Mouse (Mus musculus) left cerebral cortex, adult 9 months (tissue): ENCODE measurements around the gene Ntn1.

Experiments used
- DNase-seq, 2 experiments: peaks; one replicate each; pipeline ENCODE4 v3.0.0; 2022; ENCODE audit warnings: low spot score in 2 of 2

Gene Ntn1

DNA sequence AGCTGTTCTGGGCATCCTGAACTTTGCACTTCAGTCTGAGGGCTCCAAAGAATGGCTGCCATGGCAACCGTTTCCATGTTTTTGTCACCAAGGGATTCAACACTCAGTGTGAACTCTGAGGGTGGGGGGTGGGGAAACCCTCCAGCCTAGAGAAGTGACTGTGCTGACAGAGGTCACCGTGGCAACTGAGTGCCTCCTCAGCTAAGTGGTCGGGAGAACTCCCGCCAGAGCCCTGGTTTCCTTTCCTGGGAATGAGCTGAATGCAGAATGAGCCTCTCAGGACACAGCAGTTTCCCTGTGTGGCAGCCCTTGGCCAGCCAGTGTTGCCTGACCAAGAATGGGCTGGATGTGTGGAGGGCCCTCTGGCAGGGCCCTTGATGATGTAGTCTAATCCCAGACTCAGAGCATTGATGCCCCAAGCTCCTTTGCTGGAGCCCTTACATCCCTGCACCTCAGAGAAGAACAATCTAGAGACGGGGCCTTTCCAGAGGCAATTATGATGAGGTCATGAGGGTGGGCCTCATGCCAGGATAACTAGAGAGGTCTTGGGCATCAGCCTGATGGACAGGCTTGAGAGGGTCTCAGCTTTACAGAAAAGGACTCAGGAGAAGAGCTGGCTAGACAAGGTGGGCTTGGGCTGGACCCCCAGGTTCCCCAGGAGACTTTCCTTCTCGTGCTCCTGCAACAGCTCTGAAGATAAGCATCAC lies 185.3 kb downstream of the Ntn1 start:
- no peak for DNase-seq

DNA sequence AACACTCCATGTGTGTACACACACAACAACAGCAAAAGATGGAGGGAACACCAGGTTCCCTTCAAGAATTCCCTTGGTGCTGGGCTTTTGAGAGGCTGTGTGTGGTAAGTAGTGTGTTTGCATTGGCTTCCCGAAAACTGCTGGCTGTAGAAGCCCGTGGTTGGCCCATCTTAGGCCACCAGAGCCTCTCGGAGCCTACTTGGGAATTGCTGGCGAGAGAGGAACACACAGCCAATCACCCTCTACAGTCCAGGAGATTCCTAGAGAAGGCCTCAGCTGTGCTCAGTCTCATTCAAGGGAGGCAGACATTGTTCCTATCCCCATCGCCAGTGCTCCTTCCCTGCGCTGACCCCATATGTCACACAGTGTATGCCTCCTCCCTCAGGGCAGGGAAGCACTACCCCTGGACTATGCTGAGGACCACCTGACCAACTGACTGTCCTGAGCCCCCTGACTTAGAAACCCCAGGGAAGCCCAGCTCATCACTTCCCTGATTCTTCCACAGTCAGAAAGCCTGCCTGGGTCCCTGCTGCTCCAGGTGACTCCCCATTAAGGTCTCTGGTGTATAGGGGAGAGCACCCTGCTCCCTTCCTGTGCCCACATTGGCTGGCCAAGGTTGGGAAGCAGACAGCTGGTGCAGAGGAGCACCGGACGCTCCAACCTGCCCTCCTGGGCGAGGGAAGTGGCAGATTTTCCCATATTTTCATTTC lies 186.0 kb downstream of the Ntn1 start:
- DNase-seq: no peak

DNA sequence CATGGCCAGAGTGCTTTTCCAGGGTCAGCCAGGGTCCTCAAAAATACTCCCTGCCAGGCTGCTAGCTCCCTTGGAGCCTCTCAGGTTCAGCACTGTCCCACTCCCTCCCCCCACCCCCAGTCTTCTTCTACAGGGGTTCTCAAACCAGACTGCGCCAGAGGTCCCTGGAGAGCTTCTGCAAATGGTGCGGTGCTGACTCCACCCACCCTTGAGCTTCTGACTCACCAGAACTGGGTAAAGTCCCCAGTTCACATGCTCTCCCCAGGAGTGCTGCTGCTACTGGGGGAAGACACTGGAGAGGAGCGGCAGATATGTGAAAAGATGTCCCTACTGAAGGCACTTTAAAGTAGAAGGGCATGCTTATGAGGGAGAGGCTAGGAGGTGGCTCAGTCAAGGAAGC lies 186.7 kb downstream of the Ntn1 start:
- DNase-seq: no peak

DNA sequence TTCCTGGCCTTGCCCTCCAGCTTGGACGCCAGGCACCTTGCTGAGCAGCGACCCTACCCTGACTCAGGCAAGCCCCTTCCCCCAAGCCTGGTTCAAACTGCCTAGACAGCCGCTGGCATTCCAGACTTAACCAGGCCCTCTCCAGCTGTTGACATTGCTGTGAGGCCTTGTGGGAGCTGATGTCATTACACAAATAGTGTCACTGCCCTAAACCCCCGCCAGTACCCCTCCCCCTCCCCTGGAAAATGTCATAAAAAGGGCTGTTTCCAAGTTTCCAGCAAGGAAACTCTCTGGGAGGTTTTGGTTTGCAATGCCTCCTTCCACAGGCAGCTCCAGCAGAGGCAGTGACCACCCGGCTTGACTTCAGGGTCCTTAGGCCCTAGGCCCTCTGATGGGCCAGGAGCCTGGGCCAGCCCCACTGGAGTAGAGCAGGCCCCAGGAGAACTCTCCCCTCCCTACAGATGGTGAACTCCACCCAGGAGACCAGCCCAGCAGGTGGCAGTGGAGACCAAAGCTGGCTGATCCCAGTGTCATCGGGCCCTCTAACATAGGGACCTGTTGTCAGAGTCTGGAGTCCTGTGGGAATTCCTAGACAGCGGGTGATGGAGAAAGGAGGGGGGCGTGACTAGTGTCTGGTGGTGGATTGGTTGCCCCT lies 188.6 kb downstream of the Ntn1 start:
- DNase-seq: peak in 1 of 2 experiments; percentile 23

DNA sequence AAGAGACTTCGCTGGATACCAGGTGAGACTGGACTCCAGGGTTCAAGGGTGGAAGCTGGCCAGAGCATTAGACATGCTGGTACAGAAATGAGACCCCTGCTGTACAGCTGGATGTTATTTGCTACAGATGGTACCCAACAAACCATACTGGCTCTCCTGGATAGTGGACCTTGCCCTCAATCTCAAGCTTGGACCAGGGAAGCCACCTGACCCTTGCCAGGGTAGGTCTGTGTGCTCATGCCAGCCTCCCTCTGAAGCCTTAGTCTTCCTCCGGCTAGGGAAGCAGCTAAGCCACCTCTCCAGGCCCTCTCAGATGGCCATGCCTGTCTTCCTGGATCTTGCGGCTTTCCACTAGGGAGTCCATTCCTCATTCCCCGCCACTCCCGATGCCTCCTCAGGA lies 189.9 kb downstream of the Ntn1 start:
- no peak for DNase-seq

DNA sequence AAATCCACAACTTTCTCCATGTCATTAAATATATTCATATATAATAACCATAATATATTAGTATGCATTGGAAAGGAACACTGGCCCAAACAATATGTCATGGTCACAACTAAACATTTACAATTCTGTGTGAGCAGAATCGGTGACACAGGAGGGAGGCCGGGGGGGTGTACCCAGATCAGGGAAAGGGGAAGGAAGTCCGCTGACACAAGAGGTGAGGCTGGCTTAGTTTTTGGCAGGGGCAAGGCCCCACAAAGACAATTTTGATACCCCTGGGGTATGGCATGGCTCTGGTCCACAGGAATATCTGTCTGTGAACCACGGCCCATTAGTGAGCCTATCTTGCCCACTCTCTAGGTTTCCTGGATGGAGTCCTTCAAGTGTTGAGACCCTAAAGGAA lies 191.1 kb downstream of the Ntn1 start:
- DNase-seq: no peak

DNA sequence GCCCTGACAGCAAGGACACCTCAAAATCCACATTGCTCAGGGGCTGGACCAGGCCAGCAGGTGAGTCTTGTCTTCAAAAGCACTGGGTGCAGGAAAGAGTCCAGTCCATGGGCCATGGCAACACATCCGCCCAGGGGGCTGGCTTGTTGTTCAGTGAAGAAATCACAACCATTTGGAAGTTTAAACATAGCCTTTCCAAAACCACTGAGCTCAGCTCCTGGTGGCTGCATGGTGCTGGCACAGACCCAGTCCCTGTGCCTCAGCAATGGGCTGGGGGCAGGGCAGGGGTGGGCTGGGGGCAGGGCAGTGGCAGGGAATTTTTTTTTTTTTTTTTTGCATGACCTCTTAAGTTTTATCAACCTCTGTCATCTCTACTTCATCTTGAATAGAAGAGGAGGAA lies 192.0 kb downstream of the Ntn1 start:
- no peak for DNase-seq

DNA sequence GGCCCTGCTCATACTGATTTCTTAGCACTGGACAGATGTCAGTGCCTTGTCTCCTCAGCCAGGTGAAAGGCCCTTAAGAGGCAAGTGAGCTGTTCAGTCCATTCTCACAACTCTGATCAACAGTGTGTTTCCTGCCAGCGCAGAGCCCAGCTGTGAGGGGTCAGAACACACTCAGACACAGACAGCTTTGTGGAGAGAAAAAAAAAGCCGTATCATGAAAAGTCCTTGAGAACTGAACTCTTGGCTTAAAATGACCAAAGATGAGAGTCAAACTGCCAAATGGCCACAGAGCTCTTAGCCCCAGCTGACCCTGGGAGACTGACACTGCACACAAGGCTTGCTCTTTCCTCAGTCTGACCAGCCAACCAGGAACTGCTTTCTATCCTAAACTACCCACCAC lies 192.6 kb downstream of the Ntn1 start:
- DNase-seq: no peak

DNA sequence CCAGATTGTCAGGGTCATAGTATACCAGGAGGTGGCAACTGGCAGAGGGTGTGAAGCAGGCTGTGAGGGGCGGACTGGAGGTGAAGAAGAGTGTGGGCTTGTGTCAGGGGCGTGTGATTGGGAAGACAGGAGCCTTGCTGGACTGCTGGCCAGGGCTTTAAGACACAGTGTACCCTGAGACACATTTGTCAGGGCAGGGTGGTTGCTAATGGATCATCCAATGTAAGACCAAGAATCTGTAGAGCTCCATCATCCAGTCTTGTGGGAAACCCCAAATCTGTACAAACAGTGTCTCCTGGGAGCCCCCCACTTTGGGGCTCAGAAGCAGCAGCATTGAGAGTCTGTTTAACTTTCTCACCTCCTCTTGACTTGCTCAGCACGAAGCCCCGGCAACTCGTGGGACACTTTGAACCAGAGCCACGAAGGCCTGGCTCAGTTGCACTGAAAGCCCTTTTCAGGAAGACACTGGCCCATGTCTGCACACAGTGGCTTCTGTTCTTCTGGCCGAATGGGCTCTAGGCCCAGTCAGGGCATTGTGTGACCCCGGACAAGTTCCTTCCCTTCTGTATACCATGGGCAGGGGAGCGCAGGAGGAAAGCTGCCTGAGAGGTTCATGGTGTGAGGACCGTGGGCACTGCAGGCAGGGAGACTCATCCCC lies 194.9 kb downstream of the Ntn1 start:
- DNase-seq: peak in 1 of 2 experiments; percentile 39

DNA sequence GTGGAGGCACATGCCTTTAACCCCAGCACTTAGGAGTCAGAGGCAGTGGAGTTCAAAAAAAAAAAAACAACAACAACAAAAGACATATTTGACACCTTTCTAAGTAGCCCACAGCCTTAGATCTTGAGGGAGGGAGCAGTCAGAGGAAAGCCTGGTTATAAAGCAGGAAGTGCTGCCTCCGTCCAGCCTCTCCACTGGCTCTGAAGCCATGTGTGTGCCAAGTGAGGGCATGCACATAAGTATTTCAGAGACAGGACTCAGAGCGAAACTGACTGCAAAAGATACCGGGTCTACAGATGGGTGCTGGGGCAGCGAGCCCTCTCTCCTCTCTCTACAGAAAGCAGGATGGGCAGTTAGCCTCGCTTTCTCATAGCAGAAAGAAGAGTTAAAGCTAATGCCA lies 196.2 kb downstream of the Ntn1 start:
- DNase-seq: no peak

DNA sequence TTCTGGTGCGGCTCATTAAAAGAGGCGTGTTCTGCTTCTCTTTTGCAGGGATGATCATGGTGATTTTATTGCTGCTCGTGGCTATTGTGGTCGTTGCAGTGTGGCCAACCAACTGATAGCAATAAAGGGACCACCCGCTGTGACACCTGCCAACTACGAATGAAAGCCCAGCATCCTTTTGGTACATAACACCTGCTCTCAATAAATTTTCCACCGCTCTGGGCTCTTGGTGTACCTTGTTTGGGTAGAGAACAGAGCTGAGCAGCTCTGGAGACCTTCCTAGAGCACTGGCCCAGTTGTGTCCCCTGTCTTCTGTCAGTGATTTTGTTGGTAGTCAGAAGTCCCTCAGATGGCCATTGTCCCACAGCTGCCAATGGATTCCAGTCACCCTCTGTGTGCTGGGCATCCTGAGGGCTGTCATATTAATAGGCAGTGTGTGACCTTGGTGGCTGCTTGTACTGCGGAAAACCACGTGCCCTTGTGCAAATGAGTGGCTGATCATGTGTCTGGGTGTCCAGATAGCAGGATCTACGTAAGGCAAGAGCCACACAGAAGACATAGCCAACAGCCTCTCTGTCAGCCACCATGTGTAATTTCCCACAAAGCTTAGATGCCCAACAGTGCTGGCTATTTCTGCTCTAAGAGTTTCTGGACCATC lies 196.8 kb downstream of the Ntn1 start:
- no peak for DNase-seq

DNA sequence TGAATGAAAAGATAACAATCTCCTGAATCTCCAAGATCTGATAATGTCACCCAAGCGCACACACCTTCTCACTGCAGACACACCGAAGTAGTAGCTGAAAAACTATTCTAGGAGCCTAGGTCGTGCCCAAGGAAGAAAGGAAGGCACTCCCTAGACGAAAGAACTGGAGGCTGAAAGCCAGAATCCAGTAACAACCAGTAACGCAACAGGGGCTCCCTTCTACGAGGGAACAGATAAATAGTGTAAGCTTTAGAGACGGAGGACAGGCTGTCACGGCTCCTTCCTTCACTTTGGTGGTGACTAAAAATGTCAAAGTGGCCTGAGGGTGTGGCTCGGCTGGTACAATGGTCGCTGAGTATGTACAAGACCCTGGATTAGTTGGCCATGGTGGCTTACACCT lies 198.1 kb downstream of the Ntn1 start:
- DNase-seq: no peak

DNA sequence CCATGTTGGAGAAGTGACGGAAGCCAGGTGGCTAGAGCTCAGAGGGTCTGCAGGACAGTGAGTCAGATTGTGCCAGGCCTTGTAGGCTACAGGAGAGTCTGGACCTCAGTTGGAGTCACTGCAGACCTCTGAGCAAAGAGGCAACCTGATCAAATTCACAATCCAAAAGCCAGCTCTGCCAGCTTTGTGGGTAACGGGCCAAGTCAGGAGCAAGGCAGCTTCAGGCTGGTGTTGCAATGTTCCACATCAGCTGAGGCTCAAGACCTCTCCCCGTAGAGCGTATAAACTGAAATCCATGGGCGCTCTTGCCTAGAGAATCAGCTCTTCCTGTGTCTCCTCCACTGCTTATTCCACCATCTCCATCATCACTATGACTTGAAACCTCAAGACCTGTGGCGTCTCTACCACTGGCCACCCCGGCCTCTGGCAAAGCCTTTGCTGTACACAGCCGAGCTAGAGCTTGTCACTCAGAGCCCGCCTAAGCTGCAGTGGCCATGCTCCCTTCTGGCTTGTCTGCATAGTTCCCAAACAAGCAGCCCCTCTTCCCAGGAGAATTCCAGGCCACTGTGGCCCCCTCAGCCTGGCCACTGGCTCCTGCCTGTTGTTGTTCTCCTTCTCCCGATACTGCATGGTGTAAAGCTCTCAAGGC lies 198.7 kb downstream of the Ntn1 start:
- no peak for DNase-seq

DNA sequence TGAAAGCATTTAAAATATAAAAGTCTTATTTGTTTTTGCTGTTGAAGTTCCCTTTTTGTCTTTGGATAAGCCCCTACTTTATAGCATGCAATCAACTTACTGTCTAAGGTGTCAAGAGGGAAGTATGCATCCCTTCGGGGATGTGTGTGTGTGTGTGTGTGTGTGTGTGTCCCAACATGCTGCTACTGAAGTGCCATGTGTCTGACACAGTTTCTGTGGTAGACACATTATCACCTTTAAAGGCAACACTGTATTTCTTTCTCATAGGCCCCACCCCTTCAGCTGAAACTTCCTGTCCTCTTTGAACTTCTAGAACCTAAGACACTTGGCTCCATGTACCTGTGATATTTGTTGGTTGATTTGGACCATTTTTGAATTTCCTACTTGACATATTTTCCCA lies 199.6 kb downstream of the Ntn1 start:
- no peak for DNase-seq

DNA sequence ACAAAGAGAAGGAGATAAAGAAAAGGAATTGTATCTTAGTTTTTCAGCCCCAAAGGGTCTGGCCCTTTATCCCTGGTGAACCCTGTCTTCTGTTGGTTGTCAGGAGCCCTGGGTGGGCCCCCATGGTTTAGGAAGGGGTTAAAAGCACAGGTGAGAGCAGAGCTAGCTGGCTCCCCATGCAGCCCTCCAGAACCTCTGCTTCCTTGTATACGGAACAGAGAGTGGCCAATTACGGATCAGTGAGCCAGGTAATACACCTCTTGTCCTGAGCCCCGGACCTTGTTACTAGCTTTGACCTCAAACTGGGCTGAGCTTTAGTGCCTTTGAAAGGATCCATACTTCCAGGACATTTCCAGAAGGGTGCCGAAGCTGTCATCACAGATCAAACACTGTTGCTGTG lies 200.1 kb downstream of the Ntn1 start:
- no peak for DNase-seq

DNA sequence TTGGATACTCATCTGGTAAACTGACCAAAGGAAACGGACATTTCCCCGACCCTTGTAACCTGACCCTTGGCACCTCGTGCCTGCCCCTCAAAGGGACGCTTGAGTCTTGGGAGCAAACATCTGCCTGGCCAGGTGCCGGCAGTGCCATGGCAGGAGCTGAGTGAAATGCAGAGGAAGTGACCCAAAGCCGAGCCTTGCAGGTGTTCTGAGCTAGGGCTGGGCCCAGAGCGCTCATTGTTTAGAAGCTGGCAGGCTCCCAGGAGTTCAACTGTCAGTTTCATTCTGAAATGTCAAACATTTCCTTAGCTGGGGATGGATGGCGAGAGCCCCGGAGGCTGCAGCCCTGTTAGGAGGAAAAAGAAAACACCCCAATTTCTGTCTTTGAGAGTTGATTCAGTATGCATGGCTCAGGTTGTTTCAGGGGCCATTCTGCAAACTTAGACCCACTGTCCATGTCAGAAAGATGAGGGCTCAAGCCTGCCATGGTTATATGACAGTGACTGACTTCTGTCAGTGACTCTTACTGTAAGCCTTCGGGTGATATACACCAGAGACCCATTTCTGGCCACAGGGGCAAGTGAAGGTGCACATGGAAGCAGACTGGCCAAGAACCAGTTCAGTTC lies 200.7 kb downstream of the Ntn1 start:
- DNase-seq: no peak

DNA sequence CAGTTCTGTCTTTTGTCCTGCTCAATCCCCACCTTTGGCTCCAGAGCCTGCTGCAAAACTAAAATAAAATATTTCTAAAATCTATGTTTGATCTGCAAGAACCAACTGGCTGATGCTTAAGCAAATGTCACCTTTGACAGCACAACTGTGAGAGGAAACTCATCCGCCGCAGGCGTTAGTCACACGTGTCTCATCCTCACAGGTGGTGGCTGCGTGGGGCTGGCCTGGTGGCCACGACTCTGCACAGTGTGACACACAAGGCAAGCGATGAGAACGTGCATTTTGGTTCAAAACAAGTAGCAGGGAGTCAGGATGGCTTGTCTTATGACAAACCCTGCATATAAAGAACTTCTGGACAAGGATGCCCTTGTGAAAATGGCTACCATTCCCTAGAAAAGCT lies 201.5 kb downstream of the Ntn1 start:
- DNase-seq: no peak

DNA sequence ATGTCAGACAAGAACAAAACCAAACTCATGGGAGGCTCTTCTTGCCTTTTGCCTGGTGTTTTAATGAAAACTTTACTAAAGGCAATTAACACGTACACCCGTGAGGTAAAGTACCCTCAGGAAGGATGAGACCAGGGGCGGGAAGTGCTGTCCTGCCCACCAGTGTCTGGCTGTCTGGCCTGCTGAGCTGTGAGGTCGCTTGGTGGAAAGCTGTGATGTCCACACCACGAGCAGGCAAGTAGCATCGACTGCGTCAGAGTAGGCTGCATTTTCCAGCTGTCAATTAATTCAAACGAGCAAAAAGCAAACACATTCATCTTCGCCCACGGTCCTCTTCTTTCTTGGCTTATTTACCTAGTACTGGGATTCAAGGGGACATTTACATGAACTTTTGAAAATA lies 201.9 kb downstream of the Ntn1 start:
- no peak for DNase-seq

DNA sequence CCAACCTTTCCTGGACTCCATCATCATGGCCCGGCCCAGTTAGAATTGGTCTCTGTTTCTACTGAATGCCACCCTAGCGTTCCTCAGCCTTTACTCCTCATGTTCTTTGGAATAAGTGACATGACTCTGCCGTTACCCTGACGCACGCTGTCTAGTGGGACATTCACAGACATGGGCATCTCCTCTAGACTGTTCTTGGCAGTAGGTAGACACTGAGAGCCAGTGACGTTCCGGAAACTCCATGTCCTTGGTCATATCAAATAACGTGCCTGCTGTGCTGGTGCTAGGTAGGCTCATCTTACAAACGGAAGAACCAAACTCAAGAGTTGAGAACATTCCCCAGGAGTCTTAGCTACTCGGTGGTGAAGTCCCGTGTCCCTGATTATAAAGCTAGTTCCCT lies 203.2 kb downstream of the Ntn1 start:
- no peak for DNase-seq

DNA sequence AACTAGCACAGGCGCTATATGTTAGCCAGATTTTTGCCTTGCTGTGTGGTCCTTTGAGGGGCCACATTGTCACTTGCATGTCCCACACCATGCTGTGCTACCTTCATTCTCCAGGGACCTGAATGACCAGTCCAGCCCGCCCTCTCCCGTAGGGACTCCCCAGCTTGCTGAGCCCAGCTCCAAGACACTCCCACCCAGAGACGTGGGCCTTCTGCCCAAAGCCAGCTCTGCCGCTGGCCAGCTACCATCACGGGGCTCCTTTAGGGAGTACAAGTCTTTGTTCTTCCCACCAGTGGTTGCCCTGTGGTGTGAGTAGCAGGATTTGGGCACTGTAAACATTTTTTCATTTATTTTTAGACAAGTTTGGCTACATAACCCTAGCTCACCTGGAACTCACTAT lies 204.1 kb downstream of the Ntn1 start:
- no peak for DNase-seq

DNA sequence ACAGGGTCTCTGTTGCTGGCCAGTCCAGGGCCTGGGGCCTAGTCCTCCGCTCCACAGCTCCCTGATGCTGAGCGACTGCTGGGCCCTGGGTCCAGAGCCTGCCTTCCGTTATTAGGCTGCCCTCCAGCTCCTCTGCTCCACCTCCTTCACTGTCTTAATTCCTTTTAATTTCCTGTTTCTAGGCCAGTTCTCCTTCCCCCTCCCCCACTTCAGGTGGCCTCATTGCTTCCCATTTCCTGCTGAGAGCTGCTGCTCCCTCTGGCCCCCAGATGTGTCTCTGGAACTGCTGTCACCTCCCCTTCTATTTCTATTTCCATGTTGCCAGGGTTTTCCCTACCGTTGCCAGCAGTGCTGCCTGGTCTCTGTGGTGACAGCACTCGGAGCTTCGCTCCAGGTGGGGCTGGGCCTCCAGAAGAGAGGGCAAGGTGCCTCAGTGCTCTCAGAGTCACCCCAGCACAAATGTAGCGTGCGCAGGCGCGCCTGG lies 204.9 kb downstream of the Ntn1 start:
- DNase-seq: no peak
